In the genomic region with DNA sequence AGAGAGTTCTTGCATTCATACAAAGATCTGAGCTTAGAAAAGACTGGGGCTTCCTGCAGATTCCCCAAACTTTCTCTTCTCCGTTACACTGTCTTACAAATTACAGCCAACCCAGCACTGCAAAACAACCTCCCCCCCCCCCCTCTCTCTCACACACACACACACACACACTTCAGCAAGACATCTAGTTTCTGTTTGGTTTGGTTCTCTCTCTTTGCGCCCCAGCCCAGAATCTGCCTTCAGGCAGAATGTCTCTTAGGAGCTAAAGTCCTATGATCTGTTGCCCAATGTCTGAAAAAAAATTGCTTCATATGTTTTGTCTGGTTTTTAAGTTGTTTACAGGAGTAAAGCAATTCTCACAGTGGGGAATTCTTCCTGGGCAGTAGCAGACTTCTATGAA, we compare ENCODE assay signal across 14 mouse cellular contexts. TPM values are rescaled to one million over a fixed set of nuclear protein-coding genes. Genes with fewer than 3 reads are reported as not detected.
DNase-seq lines count a peak whose midpoint lies in the region; ATAC-seq and TF ChIP-seq lines count a peak whose summit lies in the region.
"Had no signal": no experiment of that assay in that cellular context is flagged by ENCODE, and none has a peak within 500 bp of the region (broad histone marks: within the 10 kb centered on the region; RNA-seq: fewer than 3 reads in every experiment).

No protein-coding gene starts in this region.

- no peak overlapping the region for H3K4me2 ChIP-seq in forebrain, embryonic 14.5 days (ENCODE audit: low read length)
- H3K4me2 ChIP-seq in forebrain, embryonic 11.5 days (ENCODE audit: low read depth, low read length, severe bottlenecking) = no peak overlapping the region
- no peak overlapping the region for H3K4me2 ChIP-seq in lung, embryonic 14.5 days
- H3K4me2 ChIP-seq in lung, embryonic 16.5 days (ENCODE audit: low read depth, low read length) = no peak overlapping the region
- H3K4me2 ChIP-seq in neural tube, embryonic 15.5 days = no peak overlapping the region
- H3K4me2 ChIP-seq: midbrain, embryonic 12.5 days had no signal

- TF ChIP-seq POLR2A in lung, adult 2 months (IDR thresholded peaks at IDR 0.05; ENCODE audit: borderline replicate concordance, extremely low read depth, low read depth, low read length) = no peak

- peaks cover 27% of the 10 kb centered on the region for H3K4me1 ChIP-seq in forebrain, embryonic 14.5 days (ENCODE audit: control insufficient read depth, insufficient read depth, low read length)
- H3K4me1 ChIP-seq in forebrain, embryonic 11.5 days (replicated peaks; ENCODE audit: control insufficient read depth, insufficient read depth, low read length) = peaks cover 2% of the 10 kb centered on the region; the same call in 1 of the 2 replicates
- no peaks in the 10 kb centered on the region for H3K4me1 ChIP-seq in lung, embryonic 14.5 days (ENCODE audit: insufficient read depth)
- no peaks in the 10 kb centered on the region for H3K4me1 ChIP-seq in lung, adult 2 months (ENCODE audit: control insufficient read depth, insufficient read depth, low read length)
- H3K4me1 ChIP-seq in lung, embryonic 16.5 days (replicated peaks; ENCODE audit: control insufficient read depth, insufficient read depth, low read length) = no peaks in the 10 kb centered on the region
- H3K4me1 ChIP-seq in neural tube, embryonic 15.5 days = peaks cover 13% of the 10 kb centered on the region

- peak; percentile 63 for DNase-seq in forebrain, embryonic 14.5 days (ENCODE audit: low spot score)
- DNase-seq in forebrain, embryonic 11.5 days (ENCODE audit: low spot score) = no peak
- DNase-seq in lung, embryonic 14.5 days = peak; percentile 82
- no peak for DNase-seq in lung, adult 2 months
- no peak for DNase-seq in left cerebral cortex, adult 18-20 months (ENCODE audit: low spot score in 2 of 2)
- no peak for DNase-seq in layer of hippocampus, adult 2 months (ENCODE audit: low spot score in 2 of 2)
- DNase-seq: cerebellum, adult 18-20 months; embryo, embryonic 11 days; kidney, adult 18-20 months had no signal

- TF ChIP-seq CTCF in lung, embryonic 14.5 days (IDR thresholded peaks at IDR 0.05; ENCODE audit: low read depth) = no peak
- no peak for TF ChIP-seq CTCF in lung, adult 2 months (IDR thresholded peaks at IDR 0.05; ENCODE audit: insufficient read depth, low read length)
- no peak for TF ChIP-seq CTCF in layer of hippocampus, adult 2 months (conservative IDR thresholded peaks at IDR 0.05)

- no peak overlapping the region for H3K4me3 ChIP-seq in forebrain, embryonic 14.5 days (ENCODE audit: low read depth, low read length)
- H3K4me3 ChIP-seq in forebrain, embryonic 11.5 days (ENCODE audit: low read depth, low read length) = no peak overlapping the region
- H3K4me3 ChIP-seq in lung, embryonic 14.5 days (ENCODE audit: low read depth, low read length) = no peak overlapping the region
- H3K4me3 ChIP-seq in lung, adult 2 months (replicated peaks; ENCODE audit: extremely low read depth, low read depth, low read length) = no peak overlapping the region
- H3K4me3 ChIP-seq in lung, embryonic 16.5 days (ENCODE audit: low read length) = no peak overlapping the region
- no peak overlapping the region for H3K4me3 ChIP-seq in neural tube, embryonic 15.5 days (replicated peaks)
- no peak overlapping the region for H3K4me3 ChIP-seq in layer of hippocampus, adult 2 months
- H3K4me3 ChIP-seq: midbrain, embryonic 12.5 days had no signal

- no peaks in the 10 kb centered on the region for H3K27me3 ChIP-seq in forebrain, embryonic 14.5 days (replicated peaks; ENCODE audit: control insufficient read depth, insufficient read depth, low read length)
- no peaks in the 10 kb centered on the region for H3K27me3 ChIP-seq in forebrain, embryonic 11.5 days (ENCODE audit: control insufficient read depth, insufficient read depth, low read length)
- H3K27me3 ChIP-seq in lung, embryonic 14.5 days (ENCODE audit: insufficient read depth, low read length) = no peaks in the 10 kb centered on the region
- H3K27me3 ChIP-seq in lung, embryonic 16.5 days (ENCODE audit: control insufficient read depth, insufficient read depth, low read depth, low read length) = no peaks in the 10 kb centered on the region
- H3K27me3 ChIP-seq in neural tube, embryonic 15.5 days (replicated peaks) = no peaks in the 10 kb centered on the region
- H3K27me3 ChIP-seq: midbrain, embryonic 12.5 days had no signal

- no peak for ATAC-seq in forebrain, embryonic 14.5 days
- ATAC-seq in forebrain, embryonic 11.5 days (replicated peaks; ENCODE audit: low FRiP score) = no peak
- ATAC-seq in lung, embryonic 14.5 days (ENCODE audit: insufficient read depth) = peak; percentile 78
- ATAC-seq in lung, embryonic 16.5 days (ENCODE audit: low read depth) = peak; percentile 85
- ATAC-seq in neural tube, embryonic 15.5 days (ENCODE audit: low FRiP score) = no peak

- 40% methylated on average over 2 of the region's 2 CpGs for WGBS in forebrain, embryonic 14.5 days
- 72% methylated on average over 2 of the region's 2 CpGs for WGBS in forebrain, embryonic 11.5 days
- 23% methylated on average over 2 of the region's 2 CpGs for WGBS in lung, embryonic 14.5 days
- 53% methylated on average over 2 of the region's 2 CpGs for WGBS in lung, adult 2 months
- 37% methylated on average over 2 of the region's 2 CpGs for WGBS in lung, embryonic 16.5 days
- WGBS in neural tube, embryonic 15.5 days = 39% methylated on average over 2 of the region's 2 CpGs

- no peak overlapping the region for H3K9ac ChIP-seq in forebrain, embryonic 14.5 days (ENCODE audit: low read length)
- H3K9ac ChIP-seq in forebrain, embryonic 11.5 days (ENCODE audit: low read length) = no peak overlapping the region
- no peak overlapping the region for H3K9ac ChIP-seq in lung, embryonic 14.5 days
- no peak overlapping the region for H3K9ac ChIP-seq in lung, embryonic 16.5 days (ENCODE audit: low read length)
- H3K9ac ChIP-seq in neural tube, embryonic 15.5 days (replicated peaks) = no peak overlapping the region
- H3K9ac ChIP-seq: midbrain, embryonic 12.5 days had no signal

- no peaks in the 10 kb centered on the region for H3K9me3 ChIP-seq in forebrain, embryonic 14.5 days (replicated peaks; ENCODE audit: control insufficient read depth, low read length)
- no peaks in the 10 kb centered on the region for H3K9me3 ChIP-seq in forebrain, embryonic 11.5 days (ENCODE audit: control insufficient read depth, low read length)
- no peaks in the 10 kb centered on the region for H3K9me3 ChIP-seq in lung, embryonic 14.5 days (ENCODE audit: low read depth, low read length)
- no peaks in the 10 kb centered on the region for H3K9me3 ChIP-seq in lung, embryonic 16.5 days (ENCODE audit: control insufficient read depth, low read length)
- H3K9me3 ChIP-seq in neural tube, embryonic 15.5 days (replicated peaks) = no peaks in the 10 kb centered on the region
- H3K9me3 ChIP-seq: midbrain, embryonic 12.5 days had no signal

- peak overlapping the region; percentile 5; the same call in 1 of the 2 replicates for H3K27ac ChIP-seq in forebrain, embryonic 14.5 days (ENCODE audit: low read depth, low read length)
- no peak overlapping the region for H3K27ac ChIP-seq in forebrain, embryonic 11.5 days (ENCODE audit: low read depth, low read length)
- peak overlapping the region; percentile 62 for H3K27ac ChIP-seq in lung, embryonic 14.5 days (ENCODE audit: low read depth)
- peak overlapping the region; percentile 62 for H3K27ac ChIP-seq in lung, embryonic 16.5 days (ENCODE audit: low read length)
- peak overlapping the region; percentile 10 for H3K27ac ChIP-seq in neural tube, embryonic 15.5 days (replicated peaks)
- no peak overlapping the region for H3K27ac ChIP-seq in layer of hippocampus, adult 2 months
- H3K27ac ChIP-seq: midbrain, embryonic 12.5 days had no signal

- H3K36me3 ChIP-seq in forebrain, embryonic 14.5 days (ENCODE audit: control insufficient read depth, insufficient read depth, low read length) = no peaks in the 10 kb centered on the region
- H3K36me3 ChIP-seq in forebrain, embryonic 11.5 days (ENCODE audit: control insufficient read depth, insufficient read depth, low read length) = no peaks in the 10 kb centered on the region
- H3K36me3 ChIP-seq in lung, embryonic 14.5 days (ENCODE audit: insufficient read depth) = no peaks in the 10 kb centered on the region
- H3K36me3 ChIP-seq in lung, embryonic 16.5 days (ENCODE audit: control insufficient read depth, insufficient read depth, low read length) = no peaks in the 10 kb centered on the region
- H3K36me3 ChIP-seq in neural tube, embryonic 15.5 days = no peaks in the 10 kb centered on the region
- H3K36me3 ChIP-seq: midbrain, embryonic 12.5 days had no signal

RNA-seq across cellular contexts. Expression of gene Gpr156, which starts 27.4 kb away (rescaled TPM):
- polyA plus RNA-seq in forebrain, embryonic 14.5 days (2014; fragmentation: Nextera tagmentation; extraction: Ambion mirVana) = 4.2 and 5.1 TPM in 2 replicates
- polyA plus RNA-seq in forebrain, embryonic 11.5 days (2014; fragmentation: Nextera tagmentation; extraction: Ambion mirVana) = 4.2 and 4.3 TPM in 2 replicates
- 0.58 and 1.4 TPM in 2 replicates for polyA plus RNA-seq in lung, embryonic 14.5 days (2014; fragmentation: Nextera tagmentation; extraction: Ambion mirVana)
- 0.12 and 0.22 TPM in 2 replicates for polyA plus RNA-seq in lung, adult 2 months (2012; rRNA removed)
- polyA plus RNA-seq in lung, embryonic 16.5 days (2015; fragmentation: Nextera tagmentation; extraction: Ambion mirVana) = 0.33 and 0.63 TPM in 2 replicates
- polyA plus RNA-seq in neural tube, embryonic 15.5 days (2015; fragmentation: Nextera tagmentation; extraction: Ambion mirVana) = 3.3 and 4.0 TPM in 2 replicates
- total RNA-seq in left cerebral cortex, adult 18-20 months (2021) = under 1 TPM; 0.37 to 0.67 TPM
- under 1 TPM; 0.74 to 0.81 TPM for total RNA-seq in layer of hippocampus, adult 2 months (2021)
- total RNA-seq: granulocyte monocyte progenitor cell, adult 5-6 weeks; liver, adult 2 months had no signal
- polyA plus RNA-seq: liver, adult 2 months had no signal

Comparison
In these comparisons a context has a peak if more than half of its experiments do, and no peak if none do; other contexts are left out.
1. DNase-seq: peak in forebrain, embryonic 14.5 days (single experiment) and lung, embryonic 14.5 days (single experiment); none in forebrain, embryonic 11.5 days (single experiment), lung, adult 2 months (single experiment), left cerebral cortex, adult 18-20 months (0 of 2) and layer of hippocampus, adult 2 months (0 of 2).
2. H3K27ac ChIP-seq: peak in forebrain, embryonic 14.5 days (single experiment), lung, embryonic 14.5 days (single experiment), lung, embryonic 16.5 days (single experiment) and neural tube, embryonic 15.5 days (single experiment); none in forebrain, embryonic 11.5 days (single experiment) and layer of hippocampus, adult 2 months (single experiment).
3. ATAC-seq: peak in lung, embryonic 14.5 days (single experiment) and lung, embryonic 16.5 days (single experiment); none in forebrain, embryonic 14.5 days (single experiment), forebrain, embryonic 11.5 days (single experiment) and neural tube, embryonic 15.5 days (single experiment).